Mouse (Mus musculus) kidney, embryonic 16.5 days (tissue): Measurements from ENCODE around the gene Ugt1a7c. TPM values are rescaled to one million over a fixed set of nuclear protein-coding genes. Genes with fewer than 3 reads are reported as not detected.

Experiments
- ATAC-seq: fragments of 200-750 bp; cut with Nextera tagmentation; 2 replicates; pipeline ENCODE4 v1.8.0; 2017; ENCODE audit warnings: moderate TSS enrichment; ENCODE audit not compliant: low FRiP score, low TSS enrichment
- H3K27ac ChIP-seq: fragments of 300-500 bp; sonication (generic); 2 replicates; pipeline ENCODE4 v1.5.1; 2014; ENCODE audit warnings: low read length
- H3K27me3 ChIP-seq: fragments of 300-500 bp; sonication (generic); 2 replicates; pipeline ENCODE4 v1.6.1; 2014; ENCODE audit warnings: low read length, control low read depth, mixed read lengths; ENCODE audit not compliant: insufficient read depth
- H3K36me3 ChIP-seq: fragments of 300-500 bp; sonication (generic); 2 replicates; pipeline ENCODE4 v1.6.1; 2014; ENCODE audit warnings: low read length, control low read depth, mixed read lengths; ENCODE audit not compliant: insufficient read depth
- H3K4me1 ChIP-seq: fragments of 300-500 bp; sonication (generic); 2 replicates; pipeline ENCODE4 v1.6.1; 2014; ENCODE audit warnings: low read length, control low read depth, mixed read lengths; ENCODE audit not compliant: insufficient read depth
- H3K4me2 ChIP-seq: fragments of 300-500 bp; sonication (generic); replicated peaks from 2 replicates; pipeline ENCODE4 v1.6.1; 2014; ENCODE audit warnings: low read depth, low read length
- H3K4me3 ChIP-seq: fragments of 300-500 bp; sonication (generic); 2 replicates; pipeline ENCODE4 v1.5.1; 2014; ENCODE audit warnings: mild to moderate bottlenecking, low read length
- H3K9ac ChIP-seq: fragments of 300-500 bp; sonication (generic); replicated peaks from 2 replicates; pipeline ENCODE4 v1.6.1; 2014; ENCODE audit warnings: low read length
- H3K9me3 ChIP-seq: fragments of 300-500 bp; sonication (generic); 2 replicates; pipeline ENCODE4 v1.6.1; 2016; ENCODE audit warnings: low read length, control low read depth
- WGBS: fragments of 180-500 bp; shearing (Covaris S2); extraction: QIAGEN DNeasy Blood & Tissue Kit; methylation state at CpG from one replicate; pipeline ENCODE4 v1.1.7; 2014; 5-methylcytosine and 5-hydroxymethylcytosine counted together
- polyA plus RNA-seq: library from polyadenylated mRNA; unstranded; fragments of >200 nt; fragmentation: Nextera tagmentation; extraction: Ambion mirVana; gene quantifications from 2 replicates; pipeline ENCODE4 v1.2.1, GENCODE M21; 2015

Ugt1a7c gene
- polyA plus RNA-seq, 1 experiment from 2014 or later, result 10.9 TPM

GRCm38 (mm10) chr1:88212341-88213045 is 117.6 kb downstream of the Ugt1a7c start:
- Histone ChIP-seq H3K27ac (no peak overlapping the region), H3K9me3 (peaks cover 60% of the 10 kb centered on the region), H3K36me3 (no peaks in the 10 kb centered on the region), H3K9ac (no peak overlapping the region), H3K4me1 (no peaks in the 10 kb centered on the region), H3K4me3 (no peak overlapping the region), H3K27me3 (no peaks in the 10 kb centered on the region), H3K4me2 (no peak overlapping the region)
- 62% methylated on average over 8 of the region's 8 CpGs for WGBS
- ATAC-seq, result no peak

- peaks cover 63% of the 10 kb centered on the region for H3K9me3 ChIP-seq
- H3K27me3 ChIP-seq, result no peaks in the 10 kb centered on the region
- ATAC-seq, result no peak
- no peak overlapping the region for H3K4me2 ChIP-seq
- no peak overlapping the region for H3K4me3 ChIP-seq
- no peaks in the 10 kb centered on the region for H3K4me1 ChIP-seq
- WGBS, result 85% methylated on average over 1 of the region's 1 CpGs
- H3K36me3 ChIP-seq, result no peaks in the 10 kb centered on the region
- no peak overlapping the region for H3K9ac ChIP-seq
- H3K27ac ChIP-seq, result no peak overlapping the region
Measured at GRCm38 (mm10) chr1:88213061-88213460, 118.2 kb downstream of the Ugt1a7c start.

- 74% methylated on average over 2 of the region's 2 CpGs for WGBS
- Histone ChIP-seq H3K4me2 (no peak overlapping the region), H3K9me3 (peaks cover 63% of the 10 kb centered on the region), H3K4me1 (no peaks in the 10 kb centered on the region), H3K27ac (no peak overlapping the region), H3K36me3 (no peaks in the 10 kb centered on the region), H3K4me3 (no peak overlapping the region), H3K27me3 (no peaks in the 10 kb centered on the region), H3K9ac (no peak overlapping the region)
- 0 out of 2 replicates have a peak, but pooled peaks have one; percentile 5 for ATAC-seq
Measured at GRCm38 (mm10) chr1:88213766-88214461, 119.1 kb downstream of the Ugt1a7c start.

GRCm38 (mm10) chr1:88214462-88214952 is 119.6 kb downstream of the Ugt1a7c start:
- Histone ChIP-seq H3K9me3 (peaks cover 63% of the 10 kb centered on the region), H3K27me3 (no peaks in the 10 kb centered on the region), H3K27ac (no peak overlapping the region), H3K4me3 (no peak overlapping the region), H3K9ac (no peak overlapping the region), H3K4me1 (no peaks in the 10 kb centered on the region), H3K36me3 (no peaks in the 10 kb centered on the region), H3K4me2 (no peak overlapping the region)
- 77% methylated on average over 2 of the region's 2 CpGs for WGBS
- ATAC-seq, result no peak

DNA sequence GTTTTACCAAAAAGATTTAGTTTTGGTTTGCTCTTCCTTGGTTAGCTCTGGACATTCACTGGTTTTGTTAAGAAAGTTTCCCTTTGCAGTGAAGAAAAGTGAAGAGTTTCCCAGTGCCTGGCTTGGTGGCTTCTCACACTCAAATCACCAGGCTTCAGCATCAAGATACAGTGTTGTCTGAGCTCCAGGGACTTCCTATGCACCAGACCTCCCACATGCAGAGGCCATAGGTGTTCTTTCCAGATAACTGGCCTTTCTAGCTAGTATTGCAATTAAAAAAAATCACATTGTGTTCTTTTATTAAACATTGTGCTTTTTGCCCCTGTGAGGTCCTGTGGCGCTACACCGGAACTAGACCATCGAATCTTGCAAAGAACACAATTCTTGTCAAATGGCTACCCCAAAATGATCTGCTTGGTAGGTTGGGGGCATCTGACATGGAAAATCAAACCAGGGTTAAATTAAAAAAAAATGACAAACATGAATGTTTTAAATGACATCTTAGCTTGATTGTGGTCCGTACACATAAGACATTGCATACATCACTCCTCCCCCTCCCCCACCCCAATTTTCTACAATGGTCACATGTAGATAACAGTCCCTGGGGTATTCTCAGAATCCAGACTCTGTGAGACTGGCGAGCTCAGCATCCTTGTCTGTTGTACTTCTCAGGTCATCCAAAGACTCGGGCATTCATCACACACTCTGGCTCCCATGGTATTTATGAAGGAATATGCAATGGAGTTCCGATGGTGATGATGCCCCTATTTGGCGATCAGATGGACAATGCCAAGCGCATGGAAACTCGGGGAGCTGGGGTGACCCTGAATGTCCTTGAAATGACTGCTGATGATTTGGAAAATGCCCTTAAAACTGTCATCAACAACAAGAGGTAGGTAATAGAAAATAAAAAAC is 120.9 kb downstream of the Ugt1a7c start:
- Histone ChIP-seq H3K9me3 (peaks cover 61% of the 10 kb centered on the region), H3K4me2 (no peak overlapping the region), H3K36me3 (no peaks in the 10 kb centered on the region), H3K27me3 (no peaks in the 10 kb centered on the region), H3K27ac (no peak overlapping the region), H3K4me1 (no peaks in the 10 kb centered on the region), H3K4me3 (no peak overlapping the region), H3K9ac (no peak overlapping the region)
- 73% methylated on average over 10 of the region's 10 CpGs for WGBS
- ATAC-seq, result no peak

- no peak overlapping the region for H3K9ac ChIP-seq
- no peaks in the 10 kb centered on the region for H3K36me3 ChIP-seq
- H3K27me3 ChIP-seq, result no peaks in the 10 kb centered on the region
- peak; percentile 3; the same call in 1 of the 2 replicates for ATAC-seq
- H3K9me3 ChIP-seq, result peaks cover 57% of the 10 kb centered on the region
- WGBS, result 50% methylated on average over 2 of the region's 2 CpGs
- H3K27ac ChIP-seq, result no peak overlapping the region
- H3K4me1 ChIP-seq, result no peaks in the 10 kb centered on the region
- H3K4me3 ChIP-seq, result no peak overlapping the region
- H3K4me2 ChIP-seq, result no peak overlapping the region
Measured at GRCm38 (mm10) chr1:88216551-88216950, 121.7 kb downstream of the Ugt1a7c start.

GRCm38 (mm10) chr1:88217144-88217543 is 122.3 kb downstream of the Ugt1a7c start:
- WGBS, result 65% methylated on average over 2 of the region's 2 CpGs
- no peak for ATAC-seq
- peaks cover 52% of the 10 kb centered on the region for H3K9me3 ChIP-seq

DNA sequence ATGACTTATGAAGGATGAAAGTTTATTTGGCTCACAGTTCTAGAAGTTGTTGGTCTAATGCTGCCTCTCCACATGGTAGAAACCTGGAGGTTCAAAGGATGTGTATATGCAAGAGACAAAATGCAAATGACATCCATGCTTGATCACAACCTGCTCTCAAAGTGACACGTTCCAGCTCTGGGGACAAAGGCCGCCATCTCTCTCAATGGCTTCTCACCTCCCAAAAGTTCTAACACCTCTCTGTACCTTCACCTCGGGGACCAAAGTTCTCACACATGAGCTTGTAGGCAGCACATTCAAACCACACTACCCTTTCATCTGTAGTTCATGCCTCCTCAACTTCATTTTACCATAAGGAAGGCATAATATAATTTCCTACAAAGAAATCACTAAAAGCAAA is 122.7 kb downstream of the Ugt1a7c start:
- Histone ChIP-seq H3K9me3 (peaks cover 50% of the 10 kb centered on the region), H3K36me3 (no peaks in the 10 kb centered on the region), H3K9ac (no peak overlapping the region)

More at GRCm38 (mm10) chr1:88217144-88217543, 122.3 kb downstream of the Ugt1a7c start:
- no peak overlapping the region for H3K9ac ChIP-seq
- no peak overlapping the region for H3K27ac ChIP-seq
- no peaks in the 10 kb centered on the region for H3K4me1 ChIP-seq
- H3K4me3 ChIP-seq, result no peak overlapping the region
- no peaks in the 10 kb centered on the region for H3K36me3 ChIP-seq
- no peak overlapping the region for H3K4me2 ChIP-seq
- no peaks in the 10 kb centered on the region for H3K27me3 ChIP-seq

DNA sequence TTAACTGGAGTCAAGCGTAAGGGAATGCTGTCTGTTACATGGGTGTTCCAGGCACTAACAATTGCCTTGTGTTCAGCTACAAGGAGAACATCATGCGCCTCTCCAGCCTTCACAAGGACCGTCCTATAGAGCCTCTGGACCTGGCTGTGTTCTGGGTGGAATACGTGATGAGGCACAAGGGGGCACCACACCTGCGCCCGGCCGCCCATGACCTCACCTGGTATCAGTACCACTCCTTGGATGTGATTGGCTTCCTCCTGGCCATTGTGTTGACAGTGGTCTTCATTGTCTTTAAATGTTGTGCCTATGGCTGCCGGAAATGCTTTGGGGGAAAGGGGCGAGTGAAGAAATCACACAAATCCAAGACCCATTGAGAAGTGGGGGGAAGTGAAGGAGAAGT is 123.2 kb downstream of the Ugt1a7c start:
- Histone ChIP-seq H3K9me3 (peaks cover 45% of the 10 kb centered on the region), H3K4me3 (no peak overlapping the region), H3K4me1 (no peaks in the 10 kb centered on the region), H3K9ac (no peak overlapping the region), H3K36me3 (no peaks in the 10 kb centered on the region), H3K27ac (no peak overlapping the region), H3K4me2 (no peak overlapping the region), H3K27me3 (no peaks in the 10 kb centered on the region)
- 74% methylated on average over 9 of the region's 9 CpGs for WGBS
- no peak for ATAC-seq

More for the DNA sequence above, 122.7 kb downstream of the Ugt1a7c start:
- H3K4me2 ChIP-seq, result no peak overlapping the region
- no peaks in the 10 kb centered on the region for H3K27me3 ChIP-seq
- ATAC-seq, result no peak
- no peak overlapping the region for H3K27ac ChIP-seq
- no peak overlapping the region for H3K4me3 ChIP-seq
- 39% methylated on average over 3 of the region's 3 CpGs for WGBS
- H3K4me1 ChIP-seq, result no peaks in the 10 kb centered on the region
